8 mouse cellular contexts compared by ENCODE assay signal in the genomic region with DNA sequence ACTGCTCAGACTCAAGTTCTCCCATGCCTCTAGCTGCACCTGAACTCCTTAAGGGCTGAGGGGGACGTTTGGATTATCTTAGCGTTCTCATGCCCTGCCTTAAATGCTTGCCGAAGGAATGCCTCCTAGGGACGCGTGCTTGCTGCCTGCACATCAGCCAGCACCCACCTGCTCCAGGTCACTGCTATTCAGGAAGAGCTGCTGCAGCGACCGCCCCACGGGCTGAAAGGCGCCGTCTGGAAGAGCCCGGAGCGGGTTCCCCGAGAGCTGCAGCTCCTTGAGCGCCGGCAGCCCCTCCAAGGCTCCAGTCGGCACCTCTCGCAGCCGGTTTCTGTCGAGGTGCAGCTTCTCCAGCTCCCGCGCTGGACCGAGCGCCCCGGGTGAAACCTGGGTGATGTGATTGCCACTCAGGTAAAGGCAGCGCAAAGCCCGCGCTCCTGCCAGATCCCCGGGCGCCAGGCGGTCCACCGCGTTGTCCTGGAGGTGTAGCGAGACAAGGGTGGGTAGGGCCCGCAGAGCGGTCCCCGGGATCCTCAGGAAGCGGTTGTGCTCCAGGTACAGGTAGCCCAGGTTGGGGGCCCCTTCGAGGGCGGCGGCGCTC. TPM values are rescaled to one million over a fixed set of nuclear protein-coding genes. Genes with fewer than 3 reads are reported as not detected.
DNase-seq lines count a peak whose midpoint lies in the region; ATAC-seq and TF ChIP-seq lines count a peak whose summit lies in the region.

No protein-coding gene starts in this region.

- peak overlapping the region; percentile 76 for H3K4me3 ChIP-seq in heart, embryonic 10.5 days
- peak overlapping the region; percentile 83 for H3K4me3 ChIP-seq in E14TG2a.4 (replicated peaks; ENCODE audit: low read length)
- H3K4me3 ChIP-seq in forebrain, embryonic 12.5 days (replicated peaks), result peak overlapping the region; percentile 59
- peak overlapping the region; percentile 22 to 49; a peak in 3 of 4 replicates for H3K4me3 ChIP-seq in liver, embryonic 14.5 days (ENCODE audit: insufficient read depth in 1 of 2, low read depth in 2 of 2, low read length in 2 of 2)

- 0 out of 2 replicates have a peak, but pooled peaks cover 4% of the 10 kb centered on the region for H3K36me3 ChIP-seq in heart, embryonic 10.5 days
- peaks cover 18% of the 10 kb centered on the region for H3K36me3 ChIP-seq in E14TG2a.4 (ENCODE audit: insufficient read depth, low read length)
- 0 out of 2 replicates have a peak, but pooled peaks cover 2% of the 10 kb centered on the region for H3K36me3 ChIP-seq in forebrain, embryonic 12.5 days (replicated peaks)
- no peaks in the 10 kb centered on the region for H3K36me3 ChIP-seq in liver, embryonic 14.5 days (replicated peaks; ENCODE audit: control insufficient read depth, insufficient read depth, low read depth)

- H3K9ac ChIP-seq in forebrain, embryonic 12.5 days, result peak overlapping the region; percentile 70
- no peak overlapping the region for H3K9ac ChIP-seq in liver, embryonic 14.5 days (replicated peaks)

- no peak for DNase-seq in heart, embryonic 10.5 days (ENCODE audit: low spot score)
- no peak for DNase-seq in heart, postnatal 14 days
- DNase-seq in liver, embryonic 14.5 days (ENCODE audit: low read depth in 3 of 3, low spot score in 3 of 3), result no peak
- no peak for DNase-seq in urinary bladder, postnatal 14 days (ENCODE audit: low spot score)
- DNase-seq in layer of hippocampus, adult 8-10 months (ENCODE audit: low spot score in 2 of 2), result no peak
- DNase-seq in gastrocnemius, adult 8-10 months (ENCODE audit: low spot score in 2 of 2), result no peak

- H3K4me2 ChIP-seq in forebrain, embryonic 12.5 days, result peak overlapping the region; percentile 95
- H3K4me2 ChIP-seq in liver, embryonic 14.5 days (ENCODE audit: low read depth), result peak overlapping the region; percentile 64

- intact Hi-C loops in heart, postnatal 14 days (cut with DNase I), result no loop called here

- H3K27ac ChIP-seq in heart, embryonic 10.5 days, result peak overlapping the region; percentile 83
- H3K27ac ChIP-seq in forebrain, embryonic 12.5 days, result no peak overlapping the region
- H3K27ac ChIP-seq in liver, embryonic 14.5 days, result no peak overlapping the region

- WGBS in heart, embryonic 10.5 days, result 5% methylated on average over 41 of the region's 41 CpGs
- WGBS in forebrain, embryonic 12.5 days, result 4% methylated on average over 41 of the region's 41 CpGs
- 9% methylated on average over 41 of the region's 41 CpGs for WGBS in liver, embryonic 14.5 days (ENCODE audit: insufficient replicate concordance)

- ATAC-seq in forebrain, embryonic 12.5 days (ENCODE audit: low FRiP score), result peak; percentile 16; the same call in 1 of the 2 replicates
- peak; percentile 17; the same call in 1 of the 2 replicates for ATAC-seq in liver, embryonic 14.5 days (ENCODE audit: insufficient read depth)

- peaks cover 74% of the 10 kb centered on the region for H3K27me3 ChIP-seq in heart, embryonic 10.5 days (ENCODE audit: insufficient read depth, poor library complexity, severe bottlenecking)
- peaks cover 59% of the 10 kb centered on the region for H3K27me3 ChIP-seq in E14TG2a.4 (ENCODE audit: insufficient read depth, low read length)
- peaks cover 57% of the 10 kb centered on the region for H3K27me3 ChIP-seq in forebrain, embryonic 12.5 days
- peaks cover 45% of the 10 kb centered on the region for H3K27me3 ChIP-seq in liver, embryonic 14.5 days (ENCODE audit: control insufficient read depth, insufficient read depth, low read length)

- no peaks in the 10 kb centered on the region for H3K9me3 ChIP-seq in heart, embryonic 10.5 days
- no peaks in the 10 kb centered on the region for H3K9me3 ChIP-seq in E14TG2a.4 (ENCODE audit: low read length)
- no peaks in the 10 kb centered on the region for H3K9me3 ChIP-seq in forebrain, embryonic 12.5 days
- H3K9me3 ChIP-seq in liver, embryonic 14.5 days (ENCODE audit: control insufficient read depth, low read length), result no peaks in the 10 kb centered on the region

- no peak for TF ChIP-seq CTCF in E14TG2a.4 (conservative IDR thresholded peaks at IDR 0.05; ENCODE audit: low read length)
- TF ChIP-seq CTCF in liver, embryonic 14.5 days (IDR thresholded peaks at IDR 0.05; ENCODE audit: low read depth), result no peak

- H3K4me1 ChIP-seq in heart, embryonic 10.5 days, result peaks cover 20% of the 10 kb centered on the region
- H3K4me1 ChIP-seq in E14TG2a.4 (replicated peaks; ENCODE audit: low read depth, low read length), result peaks cover 32% of the 10 kb centered on the region
- H3K4me1 ChIP-seq in forebrain, embryonic 12.5 days, result peaks cover 21% of the 10 kb centered on the region
- H3K4me1 ChIP-seq in liver, embryonic 14.5 days (replicated peaks; ENCODE audit: control insufficient read depth in 2 of 2, insufficient read depth in 2 of 2, low read length in 1 of 2), result no peaks in the 10 kb centered on the region

- no peak for TF ChIP-seq EP300 in liver, embryonic 14.5 days (IDR thresholded peaks at IDR 0.05; ENCODE audit: low read depth)

RNA-seq across cellular contexts. Expression of a gene that starts 3.6 kb away (rescaled TPM):
- polyA plus RNA-seq in heart, embryonic 10.5 days (2016; fragmentation: Nextera tagmentation; extraction: Ambion mirVana), result 0.53 and 1.4 TPM in 2 replicates
- 1 to 10 TPM; 1.0 to 1.1 TPM for total RNA-seq in heart, postnatal 14 days (2021)
- polyA plus RNA-seq in forebrain, embryonic 12.5 days (2016; fragmentation: Nextera tagmentation; extraction: Ambion mirVana), result 5.0 TPM in 2 replicates
- 0.20 and 0.28 TPM in 2 replicates for polyA plus RNA-seq in liver, embryonic 14.5 days (2012; rRNA removed)
- polyA plus RNA-seq in liver, embryonic 14.5 days (2014; fragmentation: Nextera tagmentation; extraction: Ambion mirVana), result 0.25 and 0.33 TPM in 2 replicates
- total RNA-seq in layer of hippocampus, adult 8-10 months (2022), result 10 to 100 TPM in 3 of 4 experiments, 1 to 10 TPM in 1; 9.9 to 14.4 (median 10.6) TPM
- 1 to 10 TPM in 3 of 4 experiments, under 1 TPM in 1; 0.73 to 1.3 (median 1.1) TPM for total RNA-seq in gastrocnemius, adult 8-10 months (2022)

RNA-seq across cellular contexts. Expression of a gene that starts 29.8 kb away (rescaled TPM):
- 28.0 and 31.3 TPM in 2 replicates for polyA plus RNA-seq in heart, embryonic 10.5 days (2016; fragmentation: Nextera tagmentation; extraction: Ambion mirVana)
- 1 to 10 TPM; 9.4 to 9.6 TPM for total RNA-seq in heart, postnatal 14 days (2021)
- 36.8 and 39.6 TPM in 2 replicates for polyA plus RNA-seq in forebrain, embryonic 12.5 days (2016; fragmentation: Nextera tagmentation; extraction: Ambion mirVana)
- 8.9 and 10.7 TPM in 2 replicates for polyA plus RNA-seq in liver, embryonic 14.5 days (2012; rRNA removed)
- 10.4 and 12.0 TPM in 2 replicates for polyA plus RNA-seq in liver, embryonic 14.5 days (2014; fragmentation: Nextera tagmentation; extraction: Ambion mirVana)
- total RNA-seq in layer of hippocampus, adult 8-10 months (2022), result 10 to 100 TPM; 40.6 to 47.3 (median 43.7) TPM
- total RNA-seq in gastrocnemius, adult 8-10 months (2022), result 1 to 10 TPM; 8.6 to 9.6 (median 9.3) TPM

RNA-seq across cellular contexts. Expression of a gene that starts 51.4 kb away (rescaled TPM):
- 30.1 and 34.2 TPM in 2 replicates for polyA plus RNA-seq in heart, embryonic 10.5 days (2016; fragmentation: Nextera tagmentation; extraction: Ambion mirVana)
- 10 to 100 TPM; 74.9 to 78.7 TPM for total RNA-seq in heart, postnatal 14 days (2021)
- polyA plus RNA-seq in forebrain, embryonic 12.5 days (2016; fragmentation: Nextera tagmentation; extraction: Ambion mirVana), result 45.8 and 51.3 TPM in 2 replicates
- 5.2 and 5.7 TPM in 2 replicates for polyA plus RNA-seq in liver, embryonic 14.5 days (2012; rRNA removed)
- polyA plus RNA-seq in liver, embryonic 14.5 days (2014; fragmentation: Nextera tagmentation; extraction: Ambion mirVana), result 4.0 and 5.3 TPM in 2 replicates
- 100 to 1,000 TPM; 123 to 147 (median 135) TPM for total RNA-seq in layer of hippocampus, adult 8-10 months (2022)
- 10 to 100 TPM; 29.2 to 37.7 (median 33.5) TPM for total RNA-seq in gastrocnemius, adult 8-10 months (2022)

RNA-seq across cellular contexts. Expression of a gene that starts 51.9 kb away (rescaled TPM):
- 140 and 141 TPM in 2 replicates for polyA plus RNA-seq in heart, embryonic 10.5 days (2016; fragmentation: Nextera tagmentation; extraction: Ambion mirVana)
- total RNA-seq in heart, postnatal 14 days (2021), result 10 to 100 TPM; 28.1 to 35.2 TPM
- 166 and 174 TPM in 2 replicates for polyA plus RNA-seq in forebrain, embryonic 12.5 days (2016; fragmentation: Nextera tagmentation; extraction: Ambion mirVana)
- 41.5 and 50.6 TPM in 2 replicates for polyA plus RNA-seq in liver, embryonic 14.5 days (2012; rRNA removed)
- polyA plus RNA-seq in liver, embryonic 14.5 days (2014; fragmentation: Nextera tagmentation; extraction: Ambion mirVana), result 57.1 and 61.0 TPM in 2 replicates
- 100 to 1,000 TPM; 157 to 176 (median 168) TPM for total RNA-seq in layer of hippocampus, adult 8-10 months (2022)
- total RNA-seq in gastrocnemius, adult 8-10 months (2022), result 10 to 100 TPM; 23.5 to 24.3 (median 23.6) TPM

Comparison
In these comparisons a context has a peak if more than half of its experiments do, and no peak if none do; other contexts are left out.
1. RNA of a gene that starts 3.6 kb away (total RNA-seq): 9.9 to 14.4 TPM in layer of hippocampus, adult 8-10 months; 0.73 to 1.3 TPM in gastrocnemius, adult 8-10 months and 1.0 to 1.1 TPM in heart, postnatal 14 days; every median in the first group is over 4 times any median in the second.
2. Peak in every context shown above with its lines, with median percentiles within 50 percentile points of each other: H3K4me3 ChIP-seq.